16 mouse cellular contexts compared by ENCODE assay signal in the genomic region with DNA sequence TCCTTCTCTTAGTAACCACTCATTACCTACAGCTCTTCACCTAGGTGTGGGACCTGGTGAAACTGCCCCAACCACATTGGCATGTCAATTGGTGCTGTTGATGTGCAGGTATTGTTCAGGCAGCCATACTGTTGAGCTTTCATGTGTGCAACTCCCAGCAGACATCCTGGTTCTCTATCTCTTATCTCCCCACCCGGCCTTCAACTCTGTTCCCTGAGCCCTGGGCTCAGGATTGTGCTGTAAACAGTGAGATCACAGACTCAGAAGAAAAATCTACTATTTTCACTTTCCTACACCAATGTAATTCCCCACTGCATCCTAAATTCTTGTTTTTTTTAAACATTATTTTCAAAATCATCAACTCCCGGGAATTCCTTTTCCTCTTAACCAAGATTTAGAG.
"Had no signal": no experiment of that assay in that cellular context is flagged by ENCODE, and none has a peak within 500 bp of the region (broad histone marks: within the 10 kb centered on the region; RNA-seq: fewer than 3 reads in every experiment).

No protein-coding gene starts in this region.

- H3K9me3 ChIP-seq: neural tube, embryonic 13.5 days; neural tube, embryonic 15.5 days; stomach, embryonic 15.5 days had no signal

- H3K36me3 ChIP-seq: neural tube, embryonic 13.5 days; neural tube, embryonic 15.5 days; stomach, embryonic 15.5 days had no signal

- H3K9ac ChIP-seq: neural tube, embryonic 13.5 days; neural tube, embryonic 15.5 days; stomach, embryonic 15.5 days had no signal

- H3K27ac ChIP-seq: neural tube, embryonic 13.5 days; neural tube, embryonic 15.5 days; stomach, embryonic 15.5 days; stomach, postnatal 0 days had no signal

- H3K4me2 ChIP-seq: neural tube, embryonic 13.5 days; neural tube, embryonic 15.5 days; stomach, embryonic 15.5 days had no signal

- DNase-seq: retina, postnatal 1 day; right cerebral cortex, adult 18-20 months; right cerebral cortex, postnatal 14 days; right cerebral cortex, postnatal 25 days; right cerebral cortex, postnatal 4 days; spleen, adult 18-20 months; thymus, adult 18-20 months; thymus, adult 2 months; thymus, postnatal 14 days; thymus, postnatal 25 days; thymus, postnatal 36 days; thymus, postnatal 4 days had no signal

- H3K4me3 ChIP-seq: neural tube, embryonic 13.5 days; neural tube, embryonic 15.5 days; stomach, embryonic 15.5 days had no signal

- H3K4me1 ChIP-seq: stomach, embryonic 15.5 days had no signal

- H3K27me3 ChIP-seq: neural tube, embryonic 13.5 days; neural tube, embryonic 15.5 days; stomach, embryonic 15.5 days had no signal
